Mouse (Mus musculus) midbrain, embryonic 10.5 days (tissue): ENCODE results near the gene Gpr18. TPM values are rescaled to one million over a fixed set of nuclear protein-coding genes. Genes with fewer than 3 reads are reported as not detected.

Source experiments
- DNase-seq: peaks from one replicate; pipeline ENCODE4 v3.0.0-alpha.2; 2017; ENCODE audit warnings: low spot score
- H3K27ac ChIP-seq: fragments of 300-500 bp; sonication (generic); replicated peaks from 2 replicates; pipeline ENCODE4 v1.5.1; 2016; ENCODE audit warnings: mild to moderate bottlenecking
- H3K27me3 ChIP-seq: fragments of 300-500 bp; sonication (generic); 2 replicates; pipeline ENCODE4 v1.6.1; 2016; ENCODE audit warnings: low read depth, mild to moderate bottlenecking; ENCODE audit not compliant: poor library complexity, severe bottlenecking
- H3K36me3 ChIP-seq: fragments of 300-500 bp; sonication (generic); 2 replicates; pipeline ENCODE4 v1.6.1; 2016; ENCODE audit warnings: mild to moderate bottlenecking, moderate library complexity
- H3K4me1 ChIP-seq: fragments of 300-500 bp; sonication (generic); 2 replicates; pipeline ENCODE4 v1.6.1; 2016
- H3K4me3 ChIP-seq: fragments of 300-500 bp; sonication (generic); 2 replicates; pipeline ENCODE4 v1.5.1; 2016; ENCODE audit warnings: mild to moderate bottlenecking, moderate library complexity
- H3K9me3 ChIP-seq: fragments of 300-500 bp; sonication (generic); replicated peaks from 2 replicates; pipeline ENCODE4 v1.6.1; 2016; ENCODE audit warnings: mild to moderate bottlenecking
- WGBS: fragments of 180-500 bp; shearing (Covaris S2); methylation state at CpG from one replicate; pipeline ENCODE4 v1.1.7; 2016; 5-methylcytosine and 5-hydroxymethylcytosine counted together
- polyA plus RNA-seq: library from polyadenylated mRNA; unstranded; fragments of >200 nt; fragmentation: Nextera tagmentation; extraction: Ambion mirVana; gene quantifications from 2 replicates; pipeline ENCODE4 v1.2.1, GENCODE M21; 2016

Gpr18 gene
- polyA plus RNA-seq, 1 experiment from 2014 or later: 0.07 TPM

GRCm38 (mm10) chr14:121929243-121929951 is 13.8 kb upstream of the Gpr18 start:
- 89% methylated on average over 12 of the region's 12 CpGs for WGBS
- no peaks in the 10 kb centered on the region for H3K9me3 ChIP-seq
- H3K4me1 ChIP-seq: peaks cover 8% of the 10 kb centered on the region
- no peak overlapping the region for H3K4me3 ChIP-seq
- H3K27ac ChIP-seq: no peak overlapping the region
- no peak for DNase-seq
- no peaks in the 10 kb centered on the region for H3K27me3 ChIP-seq
- H3K36me3 ChIP-seq: peaks cover 10% of the 10 kb centered on the region

GRCm38 (mm10) chr14:121928375-121929137 is 13.0 kb upstream of the Gpr18 start:
- Histone ChIP-seq H3K9me3 (no peaks in the 10 kb centered on the region), H3K4me3 (no peak overlapping the region), H3K36me3 (peaks cover 2% of the 10 kb centered on the region), H3K27ac (no peak overlapping the region), H3K27me3 (no peaks in the 10 kb centered on the region), H3K4me1 (peaks cover 8% of the 10 kb centered on the region)
- WGBS: 72% methylated on average over 8 of the region's 8 CpGs
- DNase-seq: peak; percentile 27

- Histone ChIP-seq H3K4me3 (no peak overlapping the region), H3K27ac (no peak overlapping the region), H3K27me3 (no peaks in the 10 kb centered on the region), H3K36me3 (no peaks in the 10 kb centered on the region; the same call in 1 of the 2 replicates), H3K9me3 (no peaks in the 10 kb centered on the region), H3K4me1 (peaks cover 8% of the 10 kb centered on the region)
- 94% methylated on average over 8 of the region's 8 CpGs for WGBS
- no peak for DNase-seq
Measured at GRCm38 (mm10) chr14:121927451-121927850, 11.9 kb upstream of the Gpr18 start.

GRCm38 (mm10) chr14:121926901-121927300 is 11.3 kb upstream of the Gpr18 start:
- no peaks in the 10 kb centered on the region for H3K27me3 ChIP-seq
- H3K4me3 ChIP-seq: no peak overlapping the region
- DNase-seq: no peak
- H3K4me1 ChIP-seq: peaks cover 5% of the 10 kb centered on the region
- H3K27ac ChIP-seq: no peak overlapping the region
- WGBS: 84% methylated on average over 6 of the region's 6 CpGs
- H3K9me3 ChIP-seq: no peaks in the 10 kb centered on the region
- no peaks in the 10 kb centered on the region; the same call in 1 of the 2 replicates for H3K36me3 ChIP-seq

DNA sequence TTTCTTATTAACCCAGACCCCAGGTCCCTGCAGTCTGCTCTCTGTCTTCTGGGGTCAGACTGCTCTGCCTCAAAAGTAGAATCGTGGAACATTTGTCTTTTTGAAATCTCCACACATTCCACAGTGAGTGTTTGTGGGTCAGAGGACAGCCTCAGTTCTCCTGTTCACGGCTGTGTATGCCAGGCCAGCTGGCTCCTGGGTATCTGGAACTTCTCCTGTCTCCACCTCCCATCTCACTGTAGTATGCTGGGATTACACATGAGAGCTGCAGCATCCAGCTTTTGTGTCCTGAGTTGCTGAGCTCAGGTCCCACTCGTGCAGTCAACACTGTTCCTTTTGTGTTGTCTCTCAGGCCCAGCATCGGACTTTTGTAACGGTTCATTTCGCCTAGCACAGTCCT is 9.3 kb upstream of the Gpr18 start:
- no peaks in the 10 kb centered on the region for H3K9me3 ChIP-seq
- no peaks in the 10 kb centered on the region for H3K27me3 ChIP-seq
- H3K4me3 ChIP-seq: no peak overlapping the region
- WGBS: 90% methylated on average over 6 of the region's 6 CpGs
- peaks cover 7% of the 10 kb centered on the region; the same call in 1 of the 2 replicates for H3K36me3 ChIP-seq
- no peak for DNase-seq
- H3K4me1 ChIP-seq: no peaks in the 10 kb centered on the region
- H3K27ac ChIP-seq: no peak overlapping the region; the same call in 1 of the 2 replicates

GRCm38 (mm10) chr14:121922731-121923130 is 7.2 kb upstream of the Gpr18 start:
- H3K4me1 ChIP-seq: no peaks in the 10 kb centered on the region
- H3K36me3 ChIP-seq: peaks cover 13% of the 10 kb centered on the region
- DNase-seq: no peak
- no peaks in the 10 kb centered on the region for H3K27me3 ChIP-seq
- H3K27ac ChIP-seq: no peak overlapping the region
- 92% methylated on average over 4 of the region's 4 CpGs for WGBS
- H3K9me3 ChIP-seq: no peaks in the 10 kb centered on the region
- H3K4me3 ChIP-seq: no peak overlapping the region

GRCm38 (mm10) chr14:121922016-121922415 is 6.4 kb upstream of the Gpr18 start:
- Histone ChIP-seq H3K27ac (no peak overlapping the region), H3K9me3 (no peaks in the 10 kb centered on the region), H3K4me3 (no peak overlapping the region), H3K27me3 (no peaks in the 10 kb centered on the region), H3K4me1 (no peaks in the 10 kb centered on the region), H3K36me3 (peaks cover 20% of the 10 kb centered on the region)
- DNase-seq: no peak
- 94% methylated on average over 4 of the region's 4 CpGs for WGBS

DNA sequence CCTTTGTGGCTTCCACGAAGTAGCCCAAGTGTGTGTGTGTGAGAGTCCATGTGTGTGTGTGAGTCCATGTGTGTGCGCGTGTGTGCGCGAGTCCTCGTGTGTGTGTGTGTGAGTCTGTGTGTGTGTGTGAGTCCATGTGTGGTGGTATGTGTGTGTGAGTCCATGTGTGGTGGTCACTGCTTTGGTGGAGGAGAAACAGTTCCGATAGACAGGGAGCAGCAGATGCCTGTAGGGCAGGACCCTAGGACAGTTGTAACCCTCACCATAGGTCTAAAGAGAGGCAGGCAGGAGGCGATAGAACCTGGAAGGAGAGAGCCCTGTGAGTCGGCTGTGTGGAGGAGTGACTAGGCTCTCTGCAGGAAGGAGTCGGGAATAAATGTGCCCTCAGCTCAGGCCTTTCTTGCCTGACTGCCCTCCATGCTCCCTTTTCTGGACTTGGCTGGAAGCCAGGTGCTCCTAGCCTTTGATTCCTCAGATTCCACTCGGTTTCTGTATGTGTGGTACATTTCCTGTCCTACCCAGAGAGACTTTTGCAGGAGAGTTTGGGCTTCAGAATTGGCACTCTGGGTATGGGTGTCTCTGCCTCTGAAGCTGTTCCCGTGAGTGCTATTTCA is 5.0 kb upstream of the Gpr18 start:
- Histone ChIP-seq H3K27me3 (no peaks in the 10 kb centered on the region), H3K4me1 (no peaks in the 10 kb centered on the region), H3K27ac (no peak overlapping the region), H3K4me3 (no peak overlapping the region), H3K9me3 (no peaks in the 10 kb centered on the region), H3K36me3 (peaks cover 34% of the 10 kb centered on the region)
- 90% methylated on average over 12 of the region's 12 CpGs for WGBS
- DNase-seq: no peak

DNA sequence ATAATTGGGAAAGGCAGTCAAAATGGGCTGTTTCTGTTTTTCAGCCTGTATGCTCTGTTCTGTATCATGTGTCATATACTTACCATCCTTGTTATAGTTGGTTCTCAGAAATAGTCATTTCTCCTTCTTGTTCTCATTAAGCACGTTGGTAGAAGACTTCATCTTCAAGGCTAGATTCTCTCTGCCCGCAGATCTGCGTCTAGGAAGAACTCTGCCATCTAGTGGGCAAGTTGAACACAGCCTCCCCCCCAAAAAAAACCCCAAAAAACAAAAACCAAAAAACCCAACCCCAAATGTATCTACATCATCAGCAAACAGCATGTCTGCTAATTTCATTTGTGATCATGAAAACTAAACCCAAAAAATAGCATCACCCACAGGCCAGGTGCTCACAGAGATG is 4.2 kb upstream of the Gpr18 start:
- peaks cover 34% of the 10 kb centered on the region for H3K36me3 ChIP-seq
- no peaks in the 10 kb centered on the region for H3K27me3 ChIP-seq
- no peak overlapping the region for H3K27ac ChIP-seq
- no peaks in the 10 kb centered on the region for H3K9me3 ChIP-seq
- 59% methylated on average over 3 of the region's 3 CpGs for WGBS
- no peak overlapping the region for H3K4me3 ChIP-seq
- DNase-seq: no peak
- no peaks in the 10 kb centered on the region for H3K4me1 ChIP-seq

DNA sequence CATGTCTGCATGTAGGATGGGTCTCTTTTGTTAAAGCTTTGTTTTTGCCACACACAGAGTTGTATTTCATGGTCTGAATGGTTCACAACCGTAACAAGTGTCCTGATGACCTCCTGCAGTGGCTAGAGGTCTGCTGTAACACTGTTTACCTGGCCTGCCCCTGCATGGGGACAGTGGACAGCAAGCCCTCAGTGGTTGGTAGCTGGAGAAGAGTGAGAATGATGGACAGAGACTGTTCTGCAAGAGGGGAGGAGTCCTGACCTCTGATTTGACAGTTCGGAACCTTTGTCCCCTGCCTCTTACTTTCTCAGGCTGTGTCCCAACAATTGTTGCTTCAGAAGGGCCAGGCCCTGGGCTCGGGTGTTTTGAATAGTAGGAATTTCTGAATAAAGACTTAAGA is 2.7 kb upstream of the Gpr18 start:
- WGBS: 83% methylated on average over 3 of the region's 3 CpGs
- Histone ChIP-seq H3K27ac (no peak overlapping the region), H3K4me3 (no peak overlapping the region), H3K27me3 (no peaks in the 10 kb centered on the region), H3K4me1 (no peaks in the 10 kb centered on the region), H3K36me3 (peaks cover 36% of the 10 kb centered on the region), H3K9me3 (no peaks in the 10 kb centered on the region)
- no peak for DNase-seq

DNA sequence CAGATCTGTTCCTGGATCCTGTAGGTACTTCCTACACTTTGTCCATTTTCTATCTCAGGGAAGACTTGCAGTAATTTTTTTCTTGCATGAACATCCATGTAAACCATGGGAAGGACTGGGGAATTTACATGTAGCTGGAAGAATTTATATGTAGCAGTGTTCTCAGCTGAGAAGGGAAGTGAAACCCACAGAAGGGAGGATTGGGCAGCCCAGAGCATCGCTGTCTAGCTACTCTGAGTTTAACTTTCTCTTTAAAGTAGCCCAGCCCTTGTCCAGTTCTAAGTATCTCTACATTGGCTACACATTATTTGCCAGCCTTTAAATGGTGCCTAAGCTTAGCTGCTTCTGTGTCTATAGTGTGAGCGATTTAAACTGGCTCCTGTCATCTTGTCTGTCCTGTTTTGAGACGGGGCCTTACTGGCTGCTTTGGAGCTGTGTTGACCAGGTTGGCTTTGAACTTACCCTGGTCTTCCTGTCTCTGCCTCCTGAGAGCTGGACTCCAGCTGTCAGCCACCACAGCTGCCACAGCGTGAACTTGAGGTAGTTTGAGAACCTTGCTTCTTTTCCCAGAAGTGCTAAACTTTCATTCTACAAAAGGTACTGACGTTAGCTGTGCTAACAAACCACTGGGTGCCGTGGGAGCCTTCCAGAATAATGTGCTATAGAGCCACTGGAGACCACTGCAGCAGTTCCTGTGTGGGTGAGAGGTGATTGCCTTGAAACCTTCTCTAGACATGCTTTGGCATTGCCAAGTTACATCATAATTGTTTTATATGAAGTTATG is 922 bp upstream of the Gpr18 start:
- 87% methylated on average over 6 of the region's 6 CpGs for WGBS

GRCm38 (mm10) chr14:121915143-121915542 is 438 bp downstream of the Gpr18 start:
- H3K9me3 ChIP-seq: no peaks in the 10 kb centered on the region
- H3K27me3 ChIP-seq: no peaks in the 10 kb centered on the region
- H3K4me1 ChIP-seq: no peaks in the 10 kb centered on the region
- no peak for DNase-seq
- 92% methylated on average over 5 of the region's 5 CpGs for WGBS
- H3K27ac ChIP-seq: no peak overlapping the region
- no peak overlapping the region for H3K4me3 ChIP-seq
- peaks cover 61% of the 10 kb centered on the region for H3K36me3 ChIP-seq

More for the DNA sequence above, 922 bp upstream of the Gpr18 start:
- DNase-seq: no peak
- peaks cover 53% of the 10 kb centered on the region for H3K36me3 ChIP-seq
- H3K27me3 ChIP-seq: no peaks in the 10 kb centered on the region
- no peaks in the 10 kb centered on the region for H3K9me3 ChIP-seq
- H3K27ac ChIP-seq: no peak overlapping the region
- H3K4me1 ChIP-seq: no peaks in the 10 kb centered on the region
- no peak overlapping the region for H3K4me3 ChIP-seq
